Mouse (Mus musculus): ENCODE results near the gene Kcnb1. TPM values are rescaled to one million over a fixed set of nuclear protein-coding genes. Genes with fewer than 3 reads are reported as not detected.

Gene Kcnb1
- polyA plus RNA-seq, 1 experiment from 2014 or later: 1.1 TPM

DNA sequence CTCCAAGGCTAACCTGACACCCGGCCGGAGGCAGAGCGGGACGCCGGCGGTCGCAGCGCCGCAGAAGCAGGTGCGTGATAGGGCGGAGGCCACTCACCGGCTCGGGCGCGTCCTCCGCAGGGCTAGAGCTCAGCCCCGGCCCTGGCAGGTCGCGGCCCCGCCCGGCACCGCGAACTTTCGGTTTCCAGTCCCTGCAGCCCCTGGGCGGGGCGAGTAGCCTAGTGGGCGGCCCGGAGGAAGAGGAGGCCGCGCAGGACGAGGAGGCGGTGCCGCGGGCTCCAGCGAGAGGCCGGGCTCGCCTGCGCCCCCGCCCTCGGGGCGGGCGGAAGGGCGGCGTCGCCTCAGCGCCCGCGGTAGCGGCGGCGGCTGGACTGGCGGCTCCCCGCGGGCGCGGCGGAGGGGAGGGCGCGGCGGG lies 127.5 kb downstream of the Kcnb1 start:
- H3K4me3 ChIP-seq (ENCODE audit: low read depth, low read length): peak overlapping the region; percentile 90
- WGBS: 0% methylated on average over 33 of the region's 60 CpGs
- peak; percentile 78 for ATAC-seq (ENCODE audit: insufficient read depth, low FRiP score, low TSS enrichment)
- H3K4me1 ChIP-seq (ENCODE audit: control insufficient read depth, insufficient read depth, low read length): peaks cover 18% of the 10 kb centered on the region
- peak overlapping the region; percentile 91 for H3K27ac ChIP-seq (ENCODE audit: low read depth, low read length)
- H3K36me3 ChIP-seq (ENCODE audit: control insufficient read depth, insufficient read depth, low read length): peaks cover 8% of the 10 kb centered on the region; the same call in 1 of the 2 replicates
- DNase-seq (ENCODE audit: low spot score): peak; percentile 90
- H3K9ac ChIP-seq (ENCODE audit: low read length): peak overlapping the region; percentile 96
- no peaks in the 10 kb centered on the region for H3K27me3 ChIP-seq (ENCODE audit: control insufficient read depth, insufficient read depth, low read length)
- H3K4me2 ChIP-seq (ENCODE audit: low read depth): peak overlapping the region; percentile 53
- no peaks in the 10 kb centered on the region for H3K9me3 ChIP-seq (ENCODE audit: control insufficient read depth, low read length)

DNA sequence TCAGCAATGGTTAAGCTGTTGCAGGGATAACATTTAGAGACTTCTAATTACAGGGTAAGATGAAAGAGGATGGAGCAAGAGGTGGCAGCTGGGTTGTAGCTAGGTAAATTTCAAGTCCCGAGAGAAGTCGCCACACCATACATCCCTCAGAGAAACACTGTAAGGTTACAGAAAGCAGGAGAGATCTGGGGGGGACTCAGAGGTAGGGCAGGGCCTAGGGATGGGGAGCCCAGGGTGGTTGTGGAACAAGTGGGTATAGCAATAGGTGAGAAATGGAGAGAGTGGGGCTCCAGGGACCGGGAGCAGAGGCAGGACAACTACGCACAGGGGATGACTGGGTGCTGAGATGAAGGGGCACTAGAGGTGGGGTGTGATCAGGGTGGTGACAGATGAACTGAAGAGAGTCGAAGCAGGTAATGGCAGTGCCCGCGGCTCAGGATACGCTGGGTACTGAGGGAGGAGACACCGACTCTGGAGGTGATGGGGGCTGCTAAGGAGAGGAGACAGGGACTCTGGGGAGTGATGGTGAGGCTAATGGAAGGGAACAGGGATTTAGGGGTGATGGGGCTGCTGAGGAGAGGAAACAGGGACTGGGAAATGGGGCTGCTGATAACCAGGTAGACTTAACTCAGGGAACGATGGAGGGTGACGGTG lies 128.4 kb downstream of the Kcnb1 start:
- no peak for ATAC-seq (ENCODE audit: insufficient read depth, low FRiP score, low TSS enrichment)
- Histone ChIP-seq H3K4me2 (ENCODE audit: low read depth) (peak overlapping the region; percentile 53), H3K9ac (ENCODE audit: low read length) (peak overlapping the region; percentile 96), H3K27ac (ENCODE audit: low read depth, low read length) (no peak overlapping the region), H3K9me3 (ENCODE audit: control insufficient read depth, low read length) (no peaks in the 10 kb centered on the region), H3K4me3 (ENCODE audit: low read depth, low read length) (peak overlapping the region; percentile 90), H3K4me1 (ENCODE audit: control insufficient read depth, insufficient read depth, low read length) (peaks cover 18% of the 10 kb centered on the region), H3K27me3 (ENCODE audit: control insufficient read depth, insufficient read depth, low read length) (no peaks in the 10 kb centered on the region), H3K36me3 (ENCODE audit: control insufficient read depth, insufficient read depth, low read length) (peaks cover 10% of the 10 kb centered on the region)
- 20% methylated on average over 11 of the region's 11 CpGs for WGBS
- no peak for DNase-seq (ENCODE audit: low spot score)

- H3K27me3 ChIP-seq (ENCODE audit: control insufficient read depth, insufficient read depth, low read length): no peaks in the 10 kb centered on the region
- H3K36me3 ChIP-seq (ENCODE audit: control insufficient read depth, insufficient read depth, low read length): peaks cover 12% of the 10 kb centered on the region
- no peak overlapping the region for H3K4me2 ChIP-seq (ENCODE audit: low read depth)
- no peak overlapping the region for H3K27ac ChIP-seq (ENCODE audit: low read depth, low read length)
- DNase-seq (ENCODE audit: low spot score): no peak
- no peak overlapping the region for H3K9ac ChIP-seq (ENCODE audit: low read length)
- no peaks in the 10 kb centered on the region for H3K9me3 ChIP-seq (ENCODE audit: control insufficient read depth, low read length)
- no peak for ATAC-seq (ENCODE audit: insufficient read depth, low FRiP score, low TSS enrichment)
- peaks cover 17% of the 10 kb centered on the region for H3K4me1 ChIP-seq (ENCODE audit: control insufficient read depth, insufficient read depth, low read length)
- no peak overlapping the region for H3K4me3 ChIP-seq (ENCODE audit: low read depth, low read length)
Observed at GRCm38 (mm10) chr2:167060761-167061160, 129.2 kb downstream of the Kcnb1 start.

- no peak overlapping the region for H3K4me2 ChIP-seq (ENCODE audit: low read depth)
Observed at GRCm38 (mm10) chr2:167060360-167060759, 129.6 kb downstream of the Kcnb1 start.

GRCm38 (mm10) chr2:167059960-167060359 lies 130.0 kb downstream of the Kcnb1 start:
- Histone ChIP-seq H3K36me3 (ENCODE audit: control insufficient read depth, insufficient read depth, low read length) (peaks cover 9% of the 10 kb centered on the region), H3K4me1 (ENCODE audit: control insufficient read depth, insufficient read depth, low read length) (peaks cover 14% of the 10 kb centered on the region), H3K27me3 (ENCODE audit: control insufficient read depth, insufficient read depth, low read length) (no peaks in the 10 kb centered on the region), H3K27ac (ENCODE audit: low read depth, low read length) (no peak overlapping the region), H3K4me2 (ENCODE audit: low read depth) (no peak overlapping the region), H3K9ac (ENCODE audit: low read length) (peak overlapping the region; percentile 15; the same call in 1 of the 2 replicates), H3K9me3 (ENCODE audit: control insufficient read depth, low read length) (no peaks in the 10 kb centered on the region), H3K4me3 (ENCODE audit: low read depth, low read length) (no peak overlapping the region)
- WGBS: 70% methylated on average over 12 of the region's 12 CpGs
- ATAC-seq (ENCODE audit: insufficient read depth, low FRiP score, low TSS enrichment) (no peak), DNase-seq (ENCODE audit: low spot score) (no peak)

More at GRCm38 (mm10) chr2:167060360-167060759, 129.6 kb downstream of the Kcnb1 start:
- Histone ChIP-seq H3K4me3 (ENCODE audit: low read depth, low read length) (no peak overlapping the region), H3K9ac (ENCODE audit: low read length) (no peak overlapping the region; the same call in 1 of the 2 replicates), H3K4me1 (ENCODE audit: control insufficient read depth, insufficient read depth, low read length) (peaks cover 15% of the 10 kb centered on the region), H3K27ac (ENCODE audit: low read depth, low read length) (no peak overlapping the region), H3K27me3 (ENCODE audit: control insufficient read depth, insufficient read depth, low read length) (no peaks in the 10 kb centered on the region), H3K9me3 (ENCODE audit: control insufficient read depth, low read length) (no peaks in the 10 kb centered on the region), H3K36me3 (ENCODE audit: control insufficient read depth, insufficient read depth, low read length) (peaks cover 9% of the 10 kb centered on the region)
- no peak for ATAC-seq (ENCODE audit: insufficient read depth, low FRiP score, low TSS enrichment)
- no peak for DNase-seq (ENCODE audit: low spot score)
- 82% methylated on average over 3 of the region's 3 CpGs for WGBS

DNA sequence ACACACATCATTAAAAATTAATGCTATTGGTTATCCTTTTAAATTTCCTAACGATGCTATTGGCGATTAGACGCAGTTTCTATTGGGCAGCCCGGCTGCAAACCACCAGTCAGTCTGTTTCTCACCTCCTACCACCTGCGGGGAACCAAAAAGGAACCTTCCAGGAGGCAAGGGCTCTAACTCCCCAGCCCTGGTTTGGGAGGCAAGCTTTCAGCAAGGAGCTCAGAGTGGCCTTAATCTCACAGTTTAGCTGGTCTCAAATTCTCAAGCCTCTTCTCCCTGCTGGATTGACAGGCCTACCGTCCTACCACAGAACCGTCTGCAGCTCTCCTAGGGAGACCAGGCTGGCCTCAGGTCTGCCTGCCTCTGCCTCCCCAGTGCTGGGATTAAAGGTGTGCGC lies 130.4 kb downstream of the Kcnb1 start:
- DNase-seq (ENCODE audit: low spot score) (no peak), ATAC-seq (ENCODE audit: insufficient read depth, low FRiP score, low TSS enrichment) (no peak)
- Histone ChIP-seq H3K36me3 (ENCODE audit: control insufficient read depth, insufficient read depth, low read length) (peaks cover 9% of the 10 kb centered on the region), H3K27me3 (ENCODE audit: control insufficient read depth, insufficient read depth, low read length) (no peaks in the 10 kb centered on the region), H3K4me3 (ENCODE audit: low read depth, low read length) (no peak overlapping the region), H3K27ac (ENCODE audit: low read depth, low read length) (no peak overlapping the region), H3K9me3 (ENCODE audit: control insufficient read depth, low read length) (no peaks in the 10 kb centered on the region), H3K4me2 (ENCODE audit: low read depth) (no peak overlapping the region), H3K9ac (ENCODE audit: low read length) (peak overlapping the region; percentile 15; the same call in 1 of the 2 replicates), H3K4me1 (ENCODE audit: control insufficient read depth, insufficient read depth, low read length) (peaks cover 9% of the 10 kb centered on the region)
- 45% methylated on average over 8 of the region's 8 CpGs for WGBS

GRCm38 (mm10) chr2:167058814-167059387 lies 131.1 kb downstream of the Kcnb1 start:
- Histone ChIP-seq H3K4me1 (ENCODE audit: control insufficient read depth, insufficient read depth, low read length) (peaks cover 9% of the 10 kb centered on the region), H3K9me3 (ENCODE audit: control insufficient read depth, low read length) (no peaks in the 10 kb centered on the region), H3K4me2 (ENCODE audit: low read depth) (no peak overlapping the region), H3K27me3 (ENCODE audit: control insufficient read depth, insufficient read depth, low read length) (no peaks in the 10 kb centered on the region), H3K27ac (ENCODE audit: low read depth, low read length) (no peak overlapping the region), H3K9ac (ENCODE audit: low read length) (no peak overlapping the region), H3K4me3 (ENCODE audit: low read depth, low read length) (no peak overlapping the region), H3K36me3 (ENCODE audit: control insufficient read depth, insufficient read depth, low read length) (peaks cover 9% of the 10 kb centered on the region)
- DNase-seq (ENCODE audit: low spot score) (no peak), ATAC-seq (ENCODE audit: insufficient read depth, low FRiP score, low TSS enrichment) (no peak)
- 54% methylated on average over 3 of the region's 3 CpGs for WGBS

DNA sequence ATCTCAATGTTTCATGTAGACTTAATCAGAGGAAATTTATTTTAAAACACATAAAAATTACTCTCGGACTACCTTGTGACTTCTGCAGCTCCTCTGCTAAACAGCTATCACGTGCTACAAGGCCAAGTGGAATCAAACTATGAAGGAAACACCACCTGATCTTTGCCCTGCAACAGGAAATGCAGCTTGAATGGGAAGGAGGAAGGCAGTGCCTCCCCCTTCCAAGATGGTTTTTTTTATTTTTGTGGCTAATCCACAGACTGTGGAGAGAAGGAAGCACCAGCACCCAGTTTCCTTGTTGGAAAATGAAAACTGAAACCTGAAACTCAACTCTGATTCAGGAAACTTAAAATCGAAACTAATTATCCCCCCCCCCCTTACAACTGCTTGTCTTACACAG lies 131.8 kb downstream of the Kcnb1 start:
- Histone ChIP-seq H3K4me2 (ENCODE audit: low read depth) (no peak overlapping the region), H3K9me3 (ENCODE audit: control insufficient read depth, low read length) (no peaks in the 10 kb centered on the region), H3K36me3 (ENCODE audit: control insufficient read depth, insufficient read depth, low read length) (peaks cover 9% of the 10 kb centered on the region), H3K27ac (ENCODE audit: low read depth, low read length) (no peak overlapping the region), H3K27me3 (ENCODE audit: control insufficient read depth, insufficient read depth, low read length) (no peaks in the 10 kb centered on the region), H3K9ac (ENCODE audit: low read length) (no peak overlapping the region), H3K4me1 (ENCODE audit: control insufficient read depth, insufficient read depth, low read length) (peaks cover 9% of the 10 kb centered on the region), H3K4me3 (ENCODE audit: low read depth, low read length) (no peak overlapping the region)
- DNase-seq (ENCODE audit: low spot score): no peak
- 72% methylated on average over 3 of the region's 3 CpGs for whole genome bisulfite sequencing
- no peak for ATAC-seq (ENCODE audit: insufficient read depth, low FRiP score, low TSS enrichment)

DNA sequence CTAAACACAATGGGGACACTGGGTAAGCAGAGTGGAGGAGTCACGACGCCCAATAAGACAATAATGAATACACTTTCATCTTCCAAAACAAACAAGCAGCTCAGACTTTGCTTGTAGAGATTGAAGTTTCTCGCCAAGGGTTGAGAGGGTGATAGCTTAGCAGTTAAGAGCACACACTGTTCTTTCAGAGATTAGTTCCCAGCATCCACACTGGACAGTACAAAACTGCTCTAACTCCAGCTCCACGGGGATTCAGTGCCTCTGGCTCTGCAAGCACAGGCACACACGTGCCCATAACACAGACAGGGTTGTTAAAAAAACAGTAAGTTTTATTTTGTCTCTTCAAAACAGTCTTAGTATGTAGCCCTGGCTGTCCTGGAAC lies 133.0 kb downstream of the Kcnb1 start:
- Histone ChIP-seq H3K27ac (ENCODE audit: low read depth, low read length) (no peak overlapping the region), H3K36me3 (ENCODE audit: control insufficient read depth, insufficient read depth, low read length) (peaks cover 9% of the 10 kb centered on the region), H3K4me1 (ENCODE audit: control insufficient read depth, insufficient read depth, low read length) (peaks cover 9% of the 10 kb centered on the region), H3K27me3 (ENCODE audit: control insufficient read depth, insufficient read depth, low read length) (no peaks in the 10 kb centered on the region), H3K4me3 (ENCODE audit: low read depth, low read length) (no peak overlapping the region), H3K9ac (ENCODE audit: low read length) (no peak overlapping the region), H3K9me3 (ENCODE audit: control insufficient read depth, low read length) (no peaks in the 10 kb centered on the region), H3K4me2 (ENCODE audit: low read depth) (no peak overlapping the region)
- ATAC-seq (ENCODE audit: insufficient read depth, low FRiP score, low TSS enrichment): no peak
- 87% methylated on average over 5 of the region's 5 CpGs for WGBS
- no peak for DNase-seq (ENCODE audit: low spot score)
